Mouse (Mus musculus) megakaryocyte progenitor cell, adult 5-6 weeks (primary cell): ENCODE results near the gene Dcaf4. TPM values are rescaled to one million over a fixed set of nuclear protein-coding genes. Genes with fewer than 3 reads are reported as not detected.

ENCODE experiments used
- total RNA-seq, 2 experiments: library from RNA; stranded (forward) in 1 of 2; stranded (reverse) in 1 of 2; fragments of 157-497, 149-512 nt in 1 of 2; fragments of 200-1000 nt in 1 of 2; gene quantifications; 2 replicates each; pipeline versions ENCODE4 v1.2.3 to v1.2.4; 2015 to 2017

Gene Dcaf4
- total RNA-seq, 2 experiments from 2014 or later, result 11.1 to 13.2 TPM

Other genes starting within 250 kb of the Dcaf4 start
- gene Dpf3, start 32.8 kb upstream of the Dcaf4 start, total RNA-seq (2015), result 2.8 TPM in 1 of 2 replicates, not detected in the other
- gene Dpf3, start 32.8 kb upstream of the Dcaf4 start, total RNA-seq (2017), result 2.1 TPM in 2 replicates
- 4.1 and 5.7 TPM in 2 replicates for gene Zfyve1, start 76.8 kb downstream of the Dcaf4 start, total RNA-seq (2015)
- 10.9 and 18.7 TPM in 2 replicates for gene Zfyve1, start 76.8 kb downstream of the Dcaf4 start, total RNA-seq (2017)
- gene Rbm25, start 110.8 kb downstream of the Dcaf4 start, total RNA-seq (2015), result 198 and 253 TPM in 2 replicates
- gene Rbm25, start 110.8 kb downstream of the Dcaf4 start, total RNA-seq (2017), result 166 and 257 TPM in 2 replicates
- gene Psen1, start 167.7 kb downstream of the Dcaf4 start, total RNA-seq (2015), result 71.4 and 71.5 TPM in 2 replicates
- 60.8 and 75.1 TPM in 2 replicates for gene Psen1, start 167.7 kb downstream of the Dcaf4 start, total RNA-seq (2017)
- gene Papln, start 243.2 kb downstream of the Dcaf4 start, total RNA-seq (2015), result not detected in 2 replicates
- not detected in 2 replicates for gene Papln, start 243.2 kb downstream of the Dcaf4 start, total RNA-seq (2017)